Mouse (Mus musculus) adrenal gland (tissue): ENCODE measurements around the gene 0610012G03Rik.
"Not testable (repeated sequence)": the region's sequence is repeated elsewhere in the genome, so short reads cannot be mapped to it uniquely, and the experiment has no call there.

ENCODE experiments used
- intact Hi-C: fragments of 180-260 bp; cut with DNase I; formaldehyde crosslinking; loops from one replicate; pipeline ENCODE4 v1.15.1; 2025
- long read RNA-seq, 2 experiments: library from polyadenylated mRNA; unstranded; transcript quantifications; one replicate each; pipeline ENCODE4 v2.0.0; 2020; ENCODE audit warnings: borderline replicate concordance in 1 of 2; ENCODE audit not compliant: insufficient replicate concordance in 1 of 2

Gene 0610012G03Rik
- long read RNA-seq, experiment 1, transcript 0610012G03Rik-201 (1 exons, 1,445 nt), result major isoform, 121 of 121 reads
- long read RNA-seq, experiment 1, partial matches to known transcripts, result 0 of 121 reads
- long read RNA-seq, experiment 1, other reads (novel, unspliced or antisense), result 0 of 121 reads
- long read RNA-seq, experiment 2, transcript 0610012G03Rik-201 (1 exons, 1,445 nt), result major isoform, 168 of 168 reads
- long read RNA-seq, experiment 2, partial matches to known transcripts, result 0 of 168 reads
- long read RNA-seq, experiment 2, other reads (novel, unspliced or antisense), result 0 of 168 reads

GRCm38 (mm10) chr16:31948345-31948774 is at the start of gene 0610012G03Rik, which contains the start of gene Ncbp2:
TSS of gene 0610012G03Rik (minus strand) at chr16:31948494.
TSS of gene Ncbp2 (plus strand) at chr16:31948513.
- intact Hi-C loops, result loop anchor here (2.0 kb wide), 1 partner anchor 54 kb away; the partner anchor contains the start of gene Senp5

GRCm38 (mm10) chr16:31996371-31996770 is 48.1 kb upstream of the 0610012G03Rik start:
- intact Hi-C loops, result no loop called here

DNA sequence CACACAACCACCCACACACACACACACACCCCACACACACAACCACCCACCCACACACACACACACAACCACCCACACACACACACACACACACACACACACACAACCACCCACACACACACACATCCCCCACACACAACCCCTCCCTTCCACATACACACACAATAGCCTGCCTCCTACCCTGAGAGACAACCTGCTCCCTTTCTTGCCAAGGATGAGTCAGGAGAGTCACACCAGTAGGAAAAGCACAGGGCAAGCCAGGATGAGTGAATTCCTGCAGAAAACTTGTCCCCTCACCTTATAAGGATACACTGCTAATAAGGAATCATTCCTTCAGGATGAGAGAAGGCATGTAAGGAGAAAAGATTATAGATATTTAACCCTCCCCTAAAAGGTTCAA is 45.7 kb upstream of the 0610012G03Rik start:
- intact Hi-C loops, result no loop called here

- intact Hi-C loops, result no loop called here
Measured at GRCm38 (mm10) chr16:31993195-31993594, 44.9 kb upstream of the 0610012G03Rik start.

DNA sequence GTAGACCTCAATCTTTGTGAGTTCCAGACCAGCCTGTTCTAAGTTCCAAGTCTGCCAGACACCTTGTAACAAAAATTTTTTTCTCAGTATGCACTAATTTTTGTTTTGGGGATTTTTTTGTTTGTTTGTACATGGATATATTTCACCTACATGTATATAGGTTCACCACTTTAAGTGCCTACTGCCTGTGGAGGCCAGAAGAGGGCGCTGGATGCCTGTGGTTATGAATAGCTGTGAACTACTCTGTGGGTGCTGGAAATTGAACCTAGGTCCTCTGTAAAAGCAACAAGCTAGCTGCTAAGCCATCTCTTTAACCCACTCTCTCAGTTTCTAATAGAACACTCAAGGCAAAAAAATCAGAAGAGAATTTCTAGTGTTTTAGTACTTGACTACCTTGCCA is 43.7 kb upstream of the 0610012G03Rik start:
- intact Hi-C loops, result no loop called here

GRCm38 (mm10) chr16:31980946-31981345 is 32.7 kb upstream of the 0610012G03Rik start:
- intact Hi-C loops, result no loop called here

- intact Hi-C loops, result no loop called here
Measured at GRCm38 (mm10) chr16:31979501-31979900, 31.2 kb upstream of the 0610012G03Rik start.

- intact Hi-C loops, result no loop called here
Measured at GRCm38 (mm10) chr16:31975258-31975657, 27.0 kb upstream of the 0610012G03Rik start.

DNA sequence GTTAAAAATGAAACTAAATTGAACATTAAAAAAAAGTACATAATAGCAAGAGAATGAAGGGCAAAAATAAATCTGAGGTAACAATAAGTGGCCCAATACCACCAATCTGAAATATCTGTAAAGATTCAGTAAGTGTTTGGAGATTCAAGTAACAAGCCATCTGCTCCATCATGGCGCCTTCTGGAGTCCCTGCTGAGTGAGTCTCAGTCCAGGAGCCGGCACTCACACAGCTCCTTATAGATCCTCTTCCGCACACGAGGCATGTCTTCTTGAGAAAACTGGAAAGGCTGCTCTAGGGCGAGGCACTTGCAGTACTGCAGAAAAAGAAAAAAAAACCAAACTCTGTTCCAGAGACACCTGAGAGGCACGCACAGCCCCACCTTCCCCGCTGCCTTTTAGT is 14.9 kb upstream of the 0610012G03Rik start:
- intact Hi-C loops, result no loop called here

GRCm38 (mm10) chr16:31947901-31948316 is 385 bp downstream of the 0610012G03Rik start:
- intact Hi-C loops, result loop anchor here (2.0 kb wide), 1 partner anchor 55 kb away; the partner anchor contains the start of gene Senp5

DNA sequence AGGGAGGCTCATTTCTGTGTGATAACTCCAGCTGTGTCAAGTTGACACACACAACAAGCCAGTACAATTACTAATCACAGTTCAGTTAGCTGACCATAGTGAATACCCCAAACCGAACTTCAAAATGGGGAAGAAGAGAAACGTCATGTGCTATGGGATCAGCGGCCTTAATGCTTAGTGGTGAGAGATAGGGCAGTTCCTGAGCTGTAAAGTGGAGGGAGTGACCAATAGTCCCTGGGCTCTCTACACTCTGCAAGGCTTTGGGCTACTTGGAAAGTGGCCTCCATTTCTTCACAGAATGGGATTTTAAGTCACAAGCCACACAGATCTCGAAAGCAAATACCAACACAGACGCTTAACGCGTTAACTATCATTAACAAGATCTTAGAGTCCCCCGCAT is 961 bp downstream of the 0610012G03Rik start:
- intact Hi-C loops, result no loop called here

- intact Hi-C loops, result not testable (repeated sequence)
Measured at GRCm38 (mm10) chr16:31945986-31946385, 2.3 kb downstream of the 0610012G03Rik start.

GRCm38 (mm10) chr16:31945372-31945771 is 2.9 kb downstream of the 0610012G03Rik start:
- intact Hi-C loops, result no loop called here

DNA sequence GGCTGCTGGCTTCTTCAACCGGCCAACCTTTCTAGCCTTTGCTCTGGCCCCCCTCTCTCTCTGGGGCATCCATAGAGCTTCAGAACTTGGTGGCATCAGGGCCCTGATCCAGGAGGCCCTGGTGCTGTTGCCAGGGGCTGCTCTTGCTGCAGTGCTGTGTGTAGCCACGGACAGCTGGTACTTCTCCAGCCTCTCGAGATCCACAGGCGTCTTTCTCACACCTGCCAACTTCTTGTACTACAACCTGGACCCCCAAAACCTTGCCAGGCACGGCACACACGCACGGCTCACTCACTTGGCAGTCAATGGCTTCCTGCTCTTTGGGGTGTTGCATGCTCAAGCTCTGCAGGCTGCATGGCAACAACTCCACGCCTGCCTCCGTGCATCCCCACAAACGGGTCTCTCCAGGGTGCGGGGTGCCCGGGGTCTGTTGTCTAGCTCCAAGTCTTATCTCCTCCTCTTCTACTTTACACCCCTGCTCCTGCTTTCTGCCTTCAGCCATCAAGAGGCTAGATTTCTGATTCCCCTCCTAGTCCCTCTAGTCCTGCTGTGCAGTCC is 3.5 kb downstream of the 0610012G03Rik start:
- intact Hi-C loops, result no loop called here

- intact Hi-C loops, result no loop called here
Measured at GRCm38 (mm10) chr16:31943980-31944379, 4.3 kb downstream of the 0610012G03Rik start.

GRCm38 (mm10) chr16:31940586-31940985 is 7.7 kb downstream of the 0610012G03Rik start:
- intact Hi-C loops, result no loop called here

- intact Hi-C loops, result no loop called here
Measured at GRCm38 (mm10) chr16:31938856-31939255, 9.4 kb downstream of the 0610012G03Rik start.

- intact Hi-C loops, result no loop called here
Measured at GRCm38 (mm10) chr16:31936568-31936967, 11.7 kb downstream of the 0610012G03Rik start.

DNA sequence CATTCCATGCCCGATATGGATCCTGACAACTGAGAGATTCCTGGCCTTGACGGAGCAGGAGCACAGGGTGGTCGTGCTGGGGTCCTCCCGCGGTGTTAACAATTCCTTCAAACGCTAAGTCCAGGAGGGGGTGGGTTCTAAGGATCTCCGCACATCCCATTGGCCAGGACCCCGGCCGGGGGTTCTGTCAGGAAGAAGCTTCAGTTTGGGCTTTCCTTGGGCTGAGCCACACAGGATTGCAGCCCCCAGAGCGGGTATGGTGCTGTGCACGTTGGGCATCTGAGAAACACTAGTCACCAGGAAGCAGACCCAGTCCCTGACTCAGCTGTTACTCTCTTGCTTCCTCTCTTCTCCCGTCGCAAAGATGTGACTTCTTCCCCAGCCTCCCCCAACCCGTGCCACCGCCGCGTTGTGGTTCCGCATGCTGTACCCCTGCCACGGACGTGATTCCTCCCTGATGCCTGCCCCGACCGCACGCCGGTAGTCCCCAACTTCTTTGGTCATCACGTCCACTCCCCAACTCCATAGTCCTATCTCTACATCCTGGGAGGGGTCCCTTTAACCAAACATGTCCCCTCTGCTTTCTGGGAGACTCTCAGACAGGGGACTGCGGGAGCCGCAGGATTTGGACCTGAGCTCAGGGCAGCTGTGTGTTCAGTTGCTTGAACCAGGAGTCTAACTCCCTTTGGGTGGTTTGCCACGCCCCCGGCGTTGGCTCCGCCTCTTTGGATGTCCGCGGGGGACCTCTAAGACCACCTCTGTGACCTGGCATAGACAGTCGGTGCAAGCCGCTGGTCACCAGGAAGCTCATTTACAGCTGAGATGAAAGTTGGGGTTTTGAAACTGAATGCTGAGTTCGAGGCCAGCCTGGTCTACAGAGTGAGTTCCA is 13.0 kb downstream of the 0610012G03Rik start:
- intact Hi-C loops, result no loop called here

GRCm38 (mm10) chr16:31934550-31935010 is 13.7 kb downstream of the 0610012G03Rik start:
- intact Hi-C loops, result no loop called here

DNA sequence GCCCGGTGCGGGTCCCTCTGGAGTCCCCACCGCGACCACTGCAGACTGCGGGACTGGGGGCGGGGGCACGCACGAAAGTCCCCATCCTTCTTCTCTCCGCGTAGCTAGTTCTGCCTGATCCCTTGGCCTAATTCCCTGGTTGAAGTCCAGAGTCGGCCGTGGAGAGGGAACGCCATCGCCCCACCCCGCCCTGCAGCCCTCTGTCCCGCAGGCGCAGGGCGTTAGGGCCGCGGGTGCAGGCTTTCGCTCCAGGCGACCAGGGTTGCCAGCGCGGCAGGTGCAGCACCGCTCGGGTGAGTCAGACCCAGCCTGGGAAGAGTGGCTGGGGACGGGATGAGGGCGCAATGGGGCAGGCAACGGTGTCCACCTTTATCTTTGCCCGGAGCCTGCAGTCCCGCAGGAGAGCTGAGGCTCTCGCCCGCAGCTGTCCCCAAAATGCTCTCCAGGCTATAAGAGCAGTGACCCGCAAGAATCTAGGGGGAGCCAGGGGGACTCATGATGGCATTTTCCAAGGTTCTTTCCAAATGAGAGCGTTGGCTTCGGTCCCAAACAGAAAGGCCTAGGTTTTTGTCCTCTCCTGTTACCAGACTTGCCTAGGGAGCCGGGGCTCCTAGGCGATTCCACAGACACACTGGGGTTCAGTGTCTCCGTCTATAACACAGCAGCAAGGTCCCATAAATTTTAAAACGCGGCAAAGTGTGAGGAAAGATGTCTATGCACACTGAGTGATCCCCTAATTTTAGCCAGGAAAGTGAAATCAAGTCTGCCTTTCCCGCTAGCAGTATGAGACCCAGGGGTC is 14.3 kb downstream of the 0610012G03Rik start, which contains the start of gene Pigz:
Gene Pigz (plus strand): TSS at position 101 of the 799 bp plus-strand sequence.
- intact Hi-C loops, result no loop called here
